Mouse (Mus musculus): ENCODE measurements around the gene Gna12. TPM values are rescaled to one million over a fixed set of nuclear protein-coding genes. Genes with fewer than 3 reads are reported as not detected.

The Gna12 gene
- polyA plus RNA-seq, 1 experiment from 2014 or later, result 22.1 TPM

GRCm38 (mm10) chr5:140857432-140858154 lies 27.4 kb upstream of the Gna12 start:
- no peak overlapping the region for H3K27ac ChIP-seq (ENCODE audit: low read depth, low read length)
- no peak overlapping the region for H3K4me3 ChIP-seq (ENCODE audit: low read length)
- H3K9me3 ChIP-seq (ENCODE audit: control insufficient read depth, low read length), result no peaks in the 10 kb centered on the region
- H3K4me2 ChIP-seq (replicated peaks; ENCODE audit: low read depth, low read length), result no peak overlapping the region
- 65% methylated on average over 8 of the region's 8 CpGs for WGBS
- no peak for ATAC-seq (ENCODE audit: low FRiP score, low TSS enrichment)
- no peaks in the 10 kb centered on the region for H3K36me3 ChIP-seq (ENCODE audit: control insufficient read depth, insufficient read depth, low read length)
- no peak overlapping the region for H3K9ac ChIP-seq (ENCODE audit: low read depth, low read length)
- 0 out of 2 replicates have a peak, but pooled peaks cover 3% of the 10 kb centered on the region for H3K4me1 ChIP-seq (ENCODE audit: control insufficient read depth, insufficient read depth, low read length)
- H3K27me3 ChIP-seq (ENCODE audit: control insufficient read depth, insufficient read depth, low read length), result no peaks in the 10 kb centered on the region

GRCm38 (mm10) chr5:140855909-140856530 lies 25.8 kb upstream of the Gna12 start:
- Histone ChIP-seq H3K4me2 (replicated peaks; ENCODE audit: low read depth, low read length) (no peak overlapping the region), H3K4me3 (ENCODE audit: low read length) (no peak overlapping the region), H3K9me3 (ENCODE audit: control insufficient read depth, low read length) (peaks cover 3% of the 10 kb centered on the region; the same call in 1 of the 2 replicates), H3K27me3 (ENCODE audit: control insufficient read depth, insufficient read depth, low read length) (no peaks in the 10 kb centered on the region), H3K9ac (ENCODE audit: low read depth, low read length) (no peak overlapping the region), H3K36me3 (ENCODE audit: control insufficient read depth, insufficient read depth, low read length) (no peaks in the 10 kb centered on the region), H3K27ac (ENCODE audit: low read depth, low read length) (no peak overlapping the region), H3K4me1 (ENCODE audit: control insufficient read depth, insufficient read depth, low read length) (0 out of 2 replicates have a peak, but pooled peaks cover 3% of the 10 kb centered on the region)
- ATAC-seq (ENCODE audit: low FRiP score, low TSS enrichment), result no peak; the same call in 1 of the 2 replicates
- 21% methylated on average over 11 of the region's 11 CpGs for WGBS

GRCm38 (mm10) chr5:140854700-140855099 lies 24.5 kb upstream of the Gna12 start:
- no peak for ATAC-seq (ENCODE audit: low FRiP score, low TSS enrichment)
- Histone ChIP-seq H3K4me2 (replicated peaks; ENCODE audit: low read depth, low read length) (no peak overlapping the region), H3K27me3 (ENCODE audit: control insufficient read depth, insufficient read depth, low read length) (no peaks in the 10 kb centered on the region), H3K9me3 (ENCODE audit: control insufficient read depth, low read length) (peaks cover 3% of the 10 kb centered on the region; the same call in 1 of the 2 replicates), H3K9ac (ENCODE audit: low read depth, low read length) (no peak overlapping the region), H3K27ac (ENCODE audit: low read depth, low read length) (no peak overlapping the region), H3K4me1 (ENCODE audit: control insufficient read depth, insufficient read depth, low read length) (0 out of 2 replicates have a peak, but pooled peaks cover 3% of the 10 kb centered on the region), H3K36me3 (ENCODE audit: control insufficient read depth, insufficient read depth, low read length) (no peaks in the 10 kb centered on the region), H3K4me3 (ENCODE audit: low read length) (no peak overlapping the region)
- 69% methylated on average over 4 of the region's 4 CpGs for WGBS

- Histone ChIP-seq H3K9me3 (ENCODE audit: control insufficient read depth, low read length) (peaks cover 3% of the 10 kb centered on the region; the same call in 1 of the 2 replicates), H3K27ac (ENCODE audit: low read depth, low read length) (no peak overlapping the region), H3K27me3 (ENCODE audit: control insufficient read depth, insufficient read depth, low read length) (no peaks in the 10 kb centered on the region), H3K4me3 (ENCODE audit: low read length) (no peak overlapping the region), H3K36me3 (ENCODE audit: control insufficient read depth, insufficient read depth, low read length) (no peaks in the 10 kb centered on the region), H3K4me2 (replicated peaks; ENCODE audit: low read depth, low read length) (no peak overlapping the region), H3K9ac (ENCODE audit: low read depth, low read length) (no peak overlapping the region), H3K4me1 (ENCODE audit: control insufficient read depth, insufficient read depth, low read length) (0 out of 2 replicates have a peak, but pooled peaks cover 3% of the 10 kb centered on the region)
- WGBS, result 73% methylated on average over 5 of the region's 5 CpGs
- no peak for ATAC-seq (ENCODE audit: low FRiP score, low TSS enrichment)
These were observed 23.5 kb upstream of the Gna12 start for GRCm38 (mm10) chr5:140853723-140854122.

GRCm38 (mm10) chr5:140852435-140852996 lies 22.3 kb upstream of the Gna12 start:
- ATAC-seq (ENCODE audit: low FRiP score, low TSS enrichment), result peak; percentile 88
- WGBS, result 33% methylated on average over 12 of the region's 12 CpGs
- no peak overlapping the region for H3K4me2 ChIP-seq (replicated peaks; ENCODE audit: low read depth, low read length)
- H3K9me3 ChIP-seq (ENCODE audit: control insufficient read depth, low read length), result peaks cover 3% of the 10 kb centered on the region; the same call in 1 of the 2 replicates
- H3K4me3 ChIP-seq (ENCODE audit: low read length), result no peak overlapping the region
- 0 out of 2 replicates have a peak, but pooled peaks cover 3% of the 10 kb centered on the region for H3K4me1 ChIP-seq (ENCODE audit: control insufficient read depth, insufficient read depth, low read length)
- no peak overlapping the region for H3K27ac ChIP-seq (ENCODE audit: low read depth, low read length)
- H3K9ac ChIP-seq (ENCODE audit: low read depth, low read length), result no peak overlapping the region
- H3K27me3 ChIP-seq (ENCODE audit: control insufficient read depth, insufficient read depth, low read length), result no peaks in the 10 kb centered on the region
- no peaks in the 10 kb centered on the region for H3K36me3 ChIP-seq (ENCODE audit: control insufficient read depth, insufficient read depth, low read length)

GRCm38 (mm10) chr5:140847300-140847729 lies 17.1 kb upstream of the Gna12 start:
- no peaks in the 10 kb centered on the region for H3K36me3 ChIP-seq (ENCODE audit: control insufficient read depth, insufficient read depth, low read length)
- peak; percentile 32; the same call in 1 of the 2 replicates for ATAC-seq (ENCODE audit: low FRiP score, low TSS enrichment)
- peaks cover 3% of the 10 kb centered on the region; the same call in 1 of the 2 replicates for H3K9me3 ChIP-seq (ENCODE audit: control insufficient read depth, low read length)
- H3K4me1 ChIP-seq (ENCODE audit: control insufficient read depth, insufficient read depth, low read length), result no peaks in the 10 kb centered on the region
- H3K4me3 ChIP-seq (ENCODE audit: low read length), result no peak overlapping the region
- H3K27ac ChIP-seq (ENCODE audit: low read depth, low read length), result no peak overlapping the region
- H3K9ac ChIP-seq (ENCODE audit: low read depth, low read length), result no peak overlapping the region
- no peak overlapping the region for H3K4me2 ChIP-seq (replicated peaks; ENCODE audit: low read depth, low read length)
- WGBS, result 16% methylated on average over 5 of the region's 5 CpGs
- H3K27me3 ChIP-seq (ENCODE audit: control insufficient read depth, insufficient read depth, low read length), result no peaks in the 10 kb centered on the region

- no peaks in the 10 kb centered on the region for H3K27me3 ChIP-seq (ENCODE audit: control insufficient read depth, insufficient read depth, low read length)
- no peaks in the 10 kb centered on the region for H3K9me3 ChIP-seq (ENCODE audit: control insufficient read depth, low read length)
- 77% methylated on average over 4 of the region's 4 CpGs for WGBS
- no peak for ATAC-seq (ENCODE audit: low FRiP score, low TSS enrichment)
- H3K4me1 ChIP-seq (ENCODE audit: control insufficient read depth, insufficient read depth, low read length), result no peaks in the 10 kb centered on the region
- H3K9ac ChIP-seq (ENCODE audit: low read depth, low read length), result no peak overlapping the region
- H3K27ac ChIP-seq (ENCODE audit: low read depth, low read length), result no peak overlapping the region
- H3K4me3 ChIP-seq (ENCODE audit: low read length), result no peak overlapping the region
- no peak overlapping the region for H3K4me2 ChIP-seq (replicated peaks; ENCODE audit: low read depth, low read length)
- no peaks in the 10 kb centered on the region for H3K36me3 ChIP-seq (ENCODE audit: control insufficient read depth, insufficient read depth, low read length)
These were observed 11.7 kb upstream of the Gna12 start for GRCm38 (mm10) chr5:140841942-140842341.

GRCm38 (mm10) chr5:140831064-140831431 lies 817 bp upstream of the Gna12 start:
- Histone ChIP-seq H3K9ac (ENCODE audit: low read depth, low read length) (no peak overlapping the region), H3K27ac (ENCODE audit: low read depth, low read length) (no peak overlapping the region), H3K4me2 (replicated peaks; ENCODE audit: low read depth, low read length) (peak overlapping the region; percentile 43), H3K27me3 (ENCODE audit: control insufficient read depth, insufficient read depth, low read length) (no peaks in the 10 kb centered on the region), H3K4me3 (ENCODE audit: low read length) (peak overlapping the region; percentile 20; the same call in 1 of the 2 replicates), H3K4me1 (ENCODE audit: control insufficient read depth, insufficient read depth, low read length) (peaks cover 29% of the 10 kb centered on the region), H3K36me3 (ENCODE audit: control insufficient read depth, insufficient read depth, low read length) (no peaks in the 10 kb centered on the region), H3K9me3 (ENCODE audit: control insufficient read depth, low read length) (no peaks in the 10 kb centered on the region)
- 82% methylated on average over 8 of the region's 8 CpGs for WGBS
- no peak for ATAC-seq (ENCODE audit: low FRiP score, low TSS enrichment)
